Mouse (Mus musculus) embryo, embryonic 11 days (tissue): ENCODE results near the gene Trim59.
A peak's percentile ranks its signal among the peaks of the same experiment; 100 is the strongest.

Source experiments
- DNase-seq: peaks from one replicate; pipeline ENCODE4 v3.0.0-alpha.2; 2015

Trim59 gene

GRCm38 (mm10) chr3:69004437-69005337 lies 39.9 kb downstream of the Trim59 start, which contains the start of the genes Ift80 and Smc4:
Ift80 (minus strand) TSS chr3:69004570.
Smc4 (plus strand) TSS chr3:69004738.
- peak; percentile 99 for DNase-seq

GRCm38 (mm10) chr3:69004055-69004436 lies 40.5 kb downstream of the Trim59 start:
- DNase-seq = no peak

DNA sequence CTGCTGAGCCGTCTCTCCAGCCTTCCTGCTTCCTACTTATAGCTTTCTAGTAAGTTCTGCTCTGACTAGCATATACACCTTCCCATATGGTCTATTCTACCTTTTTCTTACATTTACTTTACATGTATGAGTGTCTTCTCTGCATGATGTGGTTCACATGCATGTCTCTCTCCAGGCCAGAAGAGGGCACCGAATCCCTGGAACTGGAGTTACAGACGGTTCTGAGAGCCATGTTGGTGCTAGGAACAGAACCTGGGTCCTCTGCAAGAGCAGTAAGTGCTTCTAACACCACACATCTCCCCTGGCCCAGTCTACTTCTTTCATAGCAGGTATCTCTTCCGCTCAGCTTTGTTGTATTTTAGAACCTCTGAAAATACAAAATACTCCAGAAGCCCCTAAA lies 41.8 kb downstream of the Trim59 start:
- no peak for DNase-seq

DNA sequence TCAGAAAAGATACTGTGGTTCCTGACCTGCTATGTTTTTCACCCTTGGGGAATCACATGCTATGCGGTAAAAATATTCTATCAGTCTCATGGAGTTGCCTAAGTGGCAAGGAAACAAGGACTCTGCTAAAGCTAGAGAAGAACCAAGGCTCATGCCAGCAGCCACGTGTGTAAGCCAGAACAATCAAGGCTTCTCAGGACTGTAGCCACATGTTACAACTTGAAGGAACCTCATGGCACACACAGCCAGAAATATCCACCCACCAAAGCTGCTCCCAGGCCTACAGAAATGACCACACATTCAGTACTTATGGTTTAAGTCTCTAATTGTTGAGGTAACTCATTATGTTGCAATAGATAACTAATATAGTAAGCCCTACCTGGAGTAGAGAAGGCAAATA lies 58.0 kb downstream of the Trim59 start:
- DNase-seq = no peak
